Mouse (Mus musculus): Measurements from ENCODE around the gene Snrnp40.

The Snrnp40 gene

DNA sequence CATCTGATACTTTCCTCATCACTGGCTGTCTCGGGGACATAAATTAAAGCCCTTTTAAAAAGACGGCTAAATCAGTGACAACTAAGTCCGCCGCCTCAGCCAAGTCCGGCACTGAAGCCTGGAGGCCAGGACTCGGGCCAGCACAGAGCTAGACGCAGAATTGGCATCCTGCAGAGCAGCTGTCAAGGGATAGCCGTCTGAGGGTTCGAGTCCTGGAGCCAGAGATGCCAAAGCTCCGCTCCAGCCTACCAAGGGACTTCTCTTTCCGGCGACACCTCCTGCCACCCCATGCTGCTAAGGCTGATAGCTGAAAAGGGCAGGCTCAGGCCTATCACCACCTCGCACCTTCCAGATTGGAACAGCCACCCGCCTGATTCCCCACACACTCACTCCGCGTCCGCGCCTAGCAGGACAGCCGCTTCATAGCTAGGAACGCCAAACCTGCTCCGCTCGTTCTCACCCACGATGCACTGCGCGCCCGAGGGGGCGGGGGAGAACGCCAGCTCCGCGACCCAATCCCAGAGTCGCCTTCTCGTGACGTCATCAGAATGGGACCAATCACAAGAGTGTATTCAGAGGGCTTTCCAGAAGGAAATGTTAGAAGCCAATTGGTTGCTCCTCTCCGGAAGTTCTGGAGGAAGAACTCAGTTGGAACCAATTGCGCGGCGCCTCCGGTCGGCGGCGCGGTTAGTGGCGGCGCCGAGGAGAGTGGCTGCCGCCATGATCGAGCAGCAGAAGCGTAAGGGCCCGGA, at the start of gene Snrnp40, which contains the start of gene Zcchc17:
Snrnp40 (plus strand) TSS at position 647 of the 752 bp plus-strand sequence.
Zcchc17 (minus strand) TSS at position 458 of the 752 bp plus-strand sequence.
- no peaks in the 10 kb centered on the region for H3K27me3 ChIP-seq (ENCODE audit: insufficient read depth, low read length)
- peaks cover 48% of the 10 kb centered on the region for H3K4me1 ChIP-seq (replicated peaks; ENCODE audit: low read depth, low read length)
- H3K9me3 ChIP-seq (ENCODE audit: low read length) = no peaks in the 10 kb centered on the region
- no peak for TF ChIP-seq CTCF (conservative IDR thresholded peaks at IDR 0.05; ENCODE audit: low read length)
- TF ChIP-seq NANOG (IDR thresholded peaks at IDR 0.05; ENCODE audit: borderline replicate concordance, low read length) = no peak
- TF ChIP-seq POU5F1 (IDR thresholded peaks at IDR 0.05; ENCODE audit: borderline replicate concordance, low read length) = no peak
- peak within 1 kb of the TSS; percentile 100 for H3K4me3 ChIP-seq (replicated peaks; ENCODE audit: low read length)
- H3K36me3 ChIP-seq (ENCODE audit: insufficient read depth, low read length) = peaks cover 45% of the 10 kb centered on the region

DNA sequence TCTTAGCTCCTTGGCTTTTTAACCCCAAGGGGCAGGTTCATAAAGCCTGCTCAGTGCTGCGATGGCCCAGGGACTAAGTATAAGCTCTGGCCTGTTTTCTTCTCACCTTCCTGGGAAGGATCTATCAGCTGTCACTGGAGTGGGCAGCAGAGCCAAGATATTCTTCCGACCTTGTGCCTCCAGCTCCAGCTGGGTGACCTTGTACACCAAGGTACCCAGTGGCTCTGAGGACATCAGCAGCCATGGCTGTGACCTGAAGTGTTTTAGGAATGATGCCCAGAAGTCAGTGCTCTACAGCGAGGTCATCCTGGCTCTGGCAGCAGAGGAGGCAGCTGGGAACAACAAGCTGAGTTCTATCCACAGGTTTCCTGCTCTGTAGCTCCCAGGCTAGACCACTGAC, 47.4 kb upstream of the Snrnp40 start:
- Histone ChIP-seq H3K9me3 (ENCODE audit: low read length) (no peaks in the 10 kb centered on the region), H3K27me3 (ENCODE audit: insufficient read depth, low read length) (peaks cover 23% of the 10 kb centered on the region), H3K4me3 (replicated peaks; ENCODE audit: low read length) (no peak overlapping the region), H3K4me1 (replicated peaks; ENCODE audit: low read depth, low read length) (peaks cover 91% of the 10 kb centered on the region), H3K36me3 (ENCODE audit: insufficient read depth, low read length) (peaks cover 78% of the 10 kb centered on the region)
- TF ChIP-seq NANOG (IDR thresholded peaks at IDR 0.05; ENCODE audit: borderline replicate concordance, low read length) (no peak), CTCF (conservative IDR thresholded peaks at IDR 0.05; ENCODE audit: low read length) (no peak), POU5F1 (IDR thresholded peaks at IDR 0.05; ENCODE audit: borderline replicate concordance, low read length) (no peak)

DNA sequence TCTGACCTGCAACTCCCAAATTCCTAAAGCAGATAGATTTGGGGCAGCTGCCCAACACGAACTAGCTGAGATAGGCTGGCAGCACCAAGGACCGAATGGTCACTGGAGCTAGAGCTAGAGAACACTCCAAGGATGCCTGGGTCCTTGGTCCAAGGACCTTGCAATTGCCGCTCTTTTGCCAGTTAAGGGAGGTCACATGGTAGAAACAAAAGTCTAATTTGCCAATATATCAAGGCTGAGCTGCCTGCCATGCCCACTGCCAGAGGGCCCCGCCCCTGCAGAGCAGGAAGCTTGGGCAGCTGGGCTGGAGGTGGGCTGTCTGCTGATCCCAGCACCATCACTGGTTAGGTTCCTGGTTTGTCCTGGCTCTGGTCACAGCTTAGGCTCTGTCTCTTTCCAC, 46.4 kb upstream of the Snrnp40 start:
- no peaks in the 10 kb centered on the region for H3K9me3 ChIP-seq (ENCODE audit: low read length)
- H3K4me1 ChIP-seq (replicated peaks; ENCODE audit: low read depth, low read length) = peaks cover 93% of the 10 kb centered on the region
- no peak overlapping the region for H3K4me3 ChIP-seq (replicated peaks; ENCODE audit: low read length)
- TF ChIP-seq CTCF (conservative IDR thresholded peaks at IDR 0.05; ENCODE audit: low read length) (no peak), POU5F1 (IDR thresholded peaks at IDR 0.05; ENCODE audit: borderline replicate concordance, low read length) (no peak), NANOG (IDR thresholded peaks at IDR 0.05; ENCODE audit: borderline replicate concordance, low read length) (no peak)
- H3K36me3 ChIP-seq (ENCODE audit: insufficient read depth, low read length) = peaks cover 88% of the 10 kb centered on the region
- H3K27me3 ChIP-seq (ENCODE audit: insufficient read depth, low read length) = peaks cover 18% of the 10 kb centered on the region

DNA sequence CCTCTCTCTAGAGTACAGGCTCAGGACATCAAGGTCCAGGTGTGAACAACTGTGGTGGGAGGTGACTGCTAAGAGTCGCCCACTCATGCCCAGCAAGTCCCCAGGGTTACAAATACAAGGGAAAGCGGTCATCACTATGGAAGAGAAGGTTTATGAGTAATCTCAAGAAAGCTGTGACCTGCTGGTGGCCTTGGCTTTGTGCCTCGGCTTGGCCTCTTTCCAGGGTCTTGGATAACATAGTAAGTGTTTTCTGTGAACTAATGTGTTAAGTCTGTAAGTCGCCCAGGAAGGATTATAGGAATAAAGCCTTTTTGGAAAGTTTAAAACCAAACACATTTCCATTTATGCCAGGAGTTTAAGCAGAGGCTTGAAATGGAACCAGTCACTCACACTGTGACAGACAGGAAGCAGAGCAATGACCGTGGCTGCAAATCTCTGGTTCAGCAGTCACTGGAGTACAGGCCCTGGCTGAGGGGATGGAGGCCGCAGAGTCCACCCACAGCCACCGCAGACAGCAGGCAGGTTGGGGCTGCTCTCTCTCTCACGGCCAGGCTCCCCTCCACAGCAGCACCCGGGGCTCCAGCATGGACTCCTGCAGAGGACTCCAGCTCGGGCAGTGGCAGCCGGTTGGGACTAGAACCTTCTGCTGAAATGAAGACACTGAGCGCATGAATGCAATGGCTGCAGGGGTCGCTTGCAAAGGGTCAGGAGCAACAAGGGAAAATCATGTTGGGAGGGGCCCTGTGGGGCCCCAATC, 44.0 kb upstream of the Snrnp40 start:
- Histone ChIP-seq H3K27me3 (ENCODE audit: insufficient read depth, low read length) (no peaks in the 10 kb centered on the region), H3K9me3 (ENCODE audit: low read length) (no peaks in the 10 kb centered on the region), H3K4me3 (replicated peaks; ENCODE audit: low read length) (peak overlapping the region; percentile 26; the same call in 1 of the 2 replicates), H3K4me1 (replicated peaks; ENCODE audit: low read depth, low read length) (peaks cover 89% of the 10 kb centered on the region), H3K36me3 (ENCODE audit: insufficient read depth, low read length) (peaks cover 99% of the 10 kb centered on the region)
- TF ChIP-seq NANOG (IDR thresholded peaks at IDR 0.05; ENCODE audit: borderline replicate concordance, low read length) (no peak), POU5F1 (IDR thresholded peaks at IDR 0.05; ENCODE audit: borderline replicate concordance, low read length) (no peak), CTCF (conservative IDR thresholded peaks at IDR 0.05; ENCODE audit: low read length) (no peak)

DNA sequence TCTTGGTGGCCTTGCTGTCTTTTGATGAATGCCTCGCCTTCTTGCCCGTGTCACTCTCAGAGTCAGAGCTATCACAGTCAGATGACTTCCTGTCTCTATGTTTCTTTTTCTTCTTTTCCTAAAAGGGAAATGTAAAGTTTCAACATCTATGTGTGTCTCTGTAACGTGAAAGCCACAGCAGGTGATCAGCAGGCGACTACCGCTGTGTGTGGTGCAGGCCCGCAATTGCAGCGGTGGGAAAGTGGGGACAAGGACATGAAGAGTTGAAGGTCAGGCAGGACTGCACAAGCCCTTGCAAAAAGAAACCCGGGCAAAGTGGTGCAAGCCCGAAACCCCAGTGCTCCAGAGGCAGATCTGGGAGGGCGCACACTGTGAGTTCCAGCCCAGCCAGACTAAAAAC, 43.2 kb upstream of the Snrnp40 start:
- no peaks in the 10 kb centered on the region for H3K9me3 ChIP-seq (ENCODE audit: low read length)
- peaks cover 97% of the 10 kb centered on the region for H3K36me3 ChIP-seq (ENCODE audit: insufficient read depth, low read length)
- no peak overlapping the region for H3K4me3 ChIP-seq (replicated peaks; ENCODE audit: low read length)
- TF ChIP-seq POU5F1 (IDR thresholded peaks at IDR 0.05; ENCODE audit: borderline replicate concordance, low read length) (no peak), CTCF (conservative IDR thresholded peaks at IDR 0.05; ENCODE audit: low read length) (no peak), NANOG (IDR thresholded peaks at IDR 0.05; ENCODE audit: borderline replicate concordance, low read length) (no peak)
- no peaks in the 10 kb centered on the region for H3K27me3 ChIP-seq (ENCODE audit: insufficient read depth, low read length)
- H3K4me1 ChIP-seq (replicated peaks; ENCODE audit: low read depth, low read length) = peaks cover 83% of the 10 kb centered on the region

DNA sequence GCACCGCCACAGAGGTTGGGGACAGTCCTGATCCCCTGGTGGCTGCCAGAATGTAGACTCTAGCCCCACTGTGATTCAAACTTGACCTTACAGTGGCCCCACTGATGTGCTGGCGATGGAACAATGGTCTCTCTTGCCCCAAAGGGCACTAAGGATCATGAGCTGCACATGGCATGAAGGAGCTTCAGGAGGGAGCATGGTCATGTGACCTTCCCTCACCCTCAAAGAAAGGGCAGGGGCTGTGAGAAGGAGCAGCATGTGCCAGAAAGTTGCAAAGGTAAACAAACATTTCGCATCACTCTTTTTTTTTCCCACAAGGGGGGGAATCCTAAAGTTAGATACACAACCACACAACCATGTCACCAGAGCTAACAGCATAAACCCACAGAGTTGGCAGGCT, 41.8 kb upstream of the Snrnp40 start:
- Histone ChIP-seq H3K4me1 (replicated peaks; ENCODE audit: low read depth, low read length) (peaks cover 81% of the 10 kb centered on the region), H3K27me3 (ENCODE audit: insufficient read depth, low read length) (no peaks in the 10 kb centered on the region)

DNA sequence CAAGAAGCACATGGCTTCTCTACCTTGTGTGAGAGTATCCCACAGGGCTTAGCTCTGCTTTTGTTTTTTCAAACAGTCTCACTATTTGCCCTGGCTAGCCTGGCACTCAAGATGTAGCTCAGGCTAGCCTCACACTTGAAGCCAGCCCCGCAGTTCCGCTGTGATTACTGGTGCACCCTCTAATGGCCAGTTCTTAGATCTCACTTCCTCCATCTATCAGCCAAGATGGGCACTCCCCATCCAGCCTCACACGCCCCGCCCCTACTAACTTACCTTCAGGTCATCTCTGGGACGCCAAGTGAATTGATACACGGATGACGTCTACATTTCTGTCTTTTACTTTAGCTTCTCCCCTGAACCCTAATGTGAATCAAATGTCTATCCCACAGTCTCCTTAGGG, 40.4 kb upstream of the Snrnp40 start:
- Histone ChIP-seq H3K9me3 (ENCODE audit: low read length) (no peaks in the 10 kb centered on the region), H3K4me1 (replicated peaks; ENCODE audit: low read depth, low read length) (peaks cover 74% of the 10 kb centered on the region), H3K27me3 (ENCODE audit: insufficient read depth, low read length) (no peaks in the 10 kb centered on the region), H3K36me3 (ENCODE audit: insufficient read depth, low read length) (peaks cover 97% of the 10 kb centered on the region), H3K4me3 (replicated peaks; ENCODE audit: low read length) (no peak overlapping the region)
- no peak for TF ChIP-seq POU5F1 (IDR thresholded peaks at IDR 0.05; ENCODE audit: borderline replicate concordance, low read length)
- TF ChIP-seq NANOG (IDR thresholded peaks at IDR 0.05; ENCODE audit: borderline replicate concordance, low read length) = no peak
- no peak for TF ChIP-seq CTCF (conservative IDR thresholded peaks at IDR 0.05; ENCODE audit: low read length)

More for the DNA sequence above, 41.8 kb upstream of the Snrnp40 start:
- Histone ChIP-seq H3K9me3 (ENCODE audit: low read length) (no peaks in the 10 kb centered on the region), H3K4me3 (replicated peaks; ENCODE audit: low read length) (no peak overlapping the region), H3K36me3 (ENCODE audit: insufficient read depth, low read length) (peaks cover 97% of the 10 kb centered on the region)
- TF ChIP-seq CTCF (conservative IDR thresholded peaks at IDR 0.05; ENCODE audit: low read length) (no peak), NANOG (IDR thresholded peaks at IDR 0.05; ENCODE audit: borderline replicate concordance, low read length) (no peak), POU5F1 (IDR thresholded peaks at IDR 0.05; ENCODE audit: borderline replicate concordance, low read length) (no peak)

DNA sequence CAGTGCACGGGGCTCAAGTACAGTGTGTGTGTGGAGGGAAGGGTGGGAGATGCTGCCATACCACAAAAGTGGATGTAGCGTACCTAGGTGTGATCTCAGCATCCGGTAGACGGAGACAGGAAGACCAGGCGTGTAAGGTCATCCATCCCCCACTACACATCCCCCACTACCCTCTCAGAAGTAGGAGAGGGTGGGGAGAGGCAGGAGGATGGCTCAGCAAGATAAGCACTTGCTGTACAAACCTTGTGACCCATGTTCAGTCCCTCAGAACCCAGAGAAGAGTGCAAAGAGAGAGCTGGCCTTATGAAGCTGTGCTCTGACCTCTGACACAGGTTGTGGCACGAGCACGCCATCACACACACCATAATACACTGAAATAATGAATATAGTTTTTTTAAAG, 38.3 kb upstream of the Snrnp40 start:
- Histone ChIP-seq H3K36me3 (ENCODE audit: insufficient read depth, low read length) (peaks cover 88% of the 10 kb centered on the region), H3K9me3 (ENCODE audit: low read length) (no peaks in the 10 kb centered on the region), H3K4me3 (replicated peaks; ENCODE audit: low read length) (no peak overlapping the region), H3K27me3 (ENCODE audit: insufficient read depth, low read length) (no peaks in the 10 kb centered on the region), H3K4me1 (replicated peaks; ENCODE audit: low read depth, low read length) (peaks cover 55% of the 10 kb centered on the region)
- no peak for TF ChIP-seq POU5F1 (IDR thresholded peaks at IDR 0.05; ENCODE audit: borderline replicate concordance, low read length)
- no peak for TF ChIP-seq NANOG (IDR thresholded peaks at IDR 0.05; ENCODE audit: borderline replicate concordance, low read length)
- TF ChIP-seq CTCF (conservative IDR thresholded peaks at IDR 0.05; ENCODE audit: low read length) = no peak

All from E14TG2a.4 (cell line).